ENCODE assay signal across 17 mouse cellular contexts in the genomic region with DNA sequence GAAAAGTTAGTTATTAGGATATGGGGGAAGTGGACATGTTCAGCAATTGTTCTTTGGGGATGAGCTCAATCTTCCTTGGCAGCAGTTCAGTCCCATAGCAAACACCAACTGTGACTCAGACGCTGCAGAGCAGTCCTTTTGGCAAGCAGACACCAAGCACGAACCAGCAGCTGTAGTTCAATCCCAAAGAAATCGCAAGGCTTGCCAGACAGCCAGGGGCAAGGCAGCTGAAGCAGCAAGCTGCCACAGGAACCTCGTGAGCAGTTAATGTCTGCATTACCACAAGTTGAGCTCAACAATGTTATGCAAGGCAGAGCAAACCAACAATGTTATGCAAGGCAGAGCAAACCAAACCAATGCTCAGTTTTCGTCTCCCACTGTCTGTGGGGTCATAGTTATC.
A peak's percentile ranks its signal among the peaks of the same experiment; 100 is the strongest.
DNase-seq lines count a peak whose midpoint lies in the region; ATAC-seq lines count a peak whose summit lies in the region.
"Had no signal": no experiment of that assay in that cellular context is flagged by ENCODE, and none has a peak within 500 bp of the region (broad histone marks: within the 10 kb centered on the region; RNA-seq: fewer than 3 reads in every experiment).

No protein-coding gene starts in this region.

- peak; percentile 91 for ATAC-seq in granulocyte monocyte progenitor cell, adult 5-6 weeks (replicated peaks; ENCODE audit: poor library complexity, severe bottlenecking)
- ATAC-seq: activated CD4-positive, CD25-positive, alpha-beta regulatory T cell, adult 4 months; midbrain, embryonic 15.5 days had no signal

- peak; percentile 11 for DNase-seq in gastrocnemius, postnatal 10 days
- no peak for DNase-seq in gastrocnemius, adult 8-10 months (ENCODE audit: low spot score in 2 of 2)
- peak; percentile 14 for DNase-seq in right cerebral cortex, postnatal 25 days
- DNase-seq in right cerebral cortex, postnatal 36 days (ENCODE audit: low spot score in 2 of 2), result no peak
- no peak for DNase-seq in embryo, embryonic 11 days
- DNase-seq in embryo, embryonic 10.5 days (ENCODE audit: low spot score), result no peak
- DNase-seq: adrenal gland, postnatal 25 days; cerebellum, postnatal 36 days; heart, postnatal 10 days; kidney, adult 18-20 months; kidney, postnatal 25 days; lung, embryonic 14.5 days; spleen, adult 18-20 months; thymus, postnatal 14 days had no signal

Comparison
In these comparisons a context has a peak if more than half of its experiments do, and no peak if none do; other contexts are left out.
1. DNase-seq: peak in gastrocnemius, postnatal 10 days (single experiment) and right cerebral cortex, postnatal 25 days (single experiment); none in gastrocnemius, adult 8-10 months (0 of 2), right cerebral cortex, postnatal 36 days (0 of 2), embryo, embryonic 11 days (single experiment) and embryo, embryonic 10.5 days (single experiment).